8 mouse cellular contexts compared by ENCODE assay signal in genomic region chr7:128531929-128532328, GRCm38 (mm10). TPM values are rescaled to one million over a fixed set of nuclear protein-coding genes. Genes with fewer than 3 reads are reported as not detected.
DNase-seq lines count a peak whose midpoint lies in the region; ATAC-seq lines count a peak whose summit lies in the region.

No protein-coding gene starts in this region.

- H3K27ac ChIP-seq in liver, embryonic 12.5 days, result no peak overlapping the region
- H3K27ac ChIP-seq in embryonic facial prominence, embryonic 10.5 days (replicated peaks), result peak overlapping the region; percentile 76

- peaks cover 95% of the 10 kb centered on the region for H3K4me1 ChIP-seq in liver, embryonic 12.5 days
- H3K4me1 ChIP-seq in embryonic facial prominence, embryonic 10.5 days, result peaks cover 81% of the 10 kb centered on the region

- H3K9me3 ChIP-seq in liver, embryonic 12.5 days (replicated peaks), result no peaks in the 10 kb centered on the region
- H3K9me3 ChIP-seq in embryonic facial prominence, embryonic 10.5 days, result no peaks in the 10 kb centered on the region

- no peak for ATAC-seq in liver, embryonic 12.5 days

- no peak overlapping the region for H3K9ac ChIP-seq in liver, embryonic 12.5 days

- intact Hi-C loops in heart, postnatal 14 days (cut with DNase I), result no loop called here

- no peak overlapping the region for H3K4me2 ChIP-seq in liver, embryonic 12.5 days

- H3K27me3 ChIP-seq in liver, embryonic 12.5 days (replicated peaks), result no peaks in the 10 kb centered on the region
- H3K27me3 ChIP-seq in embryonic facial prominence, embryonic 10.5 days (replicated peaks; ENCODE audit: low read depth, poor library complexity, severe bottlenecking), result no peaks in the 10 kb centered on the region

- peak; percentile 28 for DNase-seq in liver
- peak; percentile 92 for DNase-seq in adrenal gland, adult 2 months
- DNase-seq in embryonic facial prominence, embryonic 10.5 days (ENCODE audit: low spot score), result no peak
- peak; percentile 57 to 75 for DNase-seq in heart, postnatal 14 days
- DNase-seq in lung, postnatal 14 days, result peak; percentile 61
- DNase-seq in c-Kit-positive CD71-positive TER-119-positive erythroid progenitor cells, embryonic 14.5 days (ENCODE audit: low spot score), result no peak
- DNase-seq in spleen, adult 12 weeks (ENCODE audit: low spot score), result no peak

- no peaks in the 10 kb centered on the region for H3K36me3 ChIP-seq in liver, embryonic 12.5 days
- H3K36me3 ChIP-seq in embryonic facial prominence, embryonic 10.5 days (replicated peaks), result no peaks in the 10 kb centered on the region

- H3K4me3 ChIP-seq in liver, embryonic 12.5 days, result no peak overlapping the region
- no peak overlapping the region for H3K4me3 ChIP-seq in embryonic facial prominence, embryonic 10.5 days

- WGBS in liver, embryonic 12.5 days (ENCODE audit: insufficient replicate concordance), result 64% methylated on average over 6 of the region's 6 CpGs
- WGBS in embryonic facial prominence, embryonic 10.5 days, result 78% methylated on average over 6 of the region's 6 CpGs

RNA-seq across cellular contexts. Expression of gene Bag3, which starts 8.5 kb away (rescaled TPM):
- polyA plus RNA-seq in liver, embryonic 12.5 days (2016; fragmentation: Nextera tagmentation; extraction: Ambion mirVana), result 5.5 TPM in 2 replicates
- 100 to 1,000 TPM; 143 to 425 TPM for total RNA-seq in adrenal gland, adult 2 months (2021)
- 196 and 360 TPM in 2 replicates for polyA plus RNA-seq in adrenal gland, adult 2 months (2012; rRNA removed)
- polyA plus RNA-seq in embryonic facial prominence, embryonic 10.5 days (2016; fragmentation: Nextera tagmentation; extraction: Ambion mirVana), result 11.2 and 11.5 TPM in 2 replicates
- 100 to 1,000 TPM; 165 to 182 TPM for total RNA-seq in heart, postnatal 14 days (2021)

Comparison
In these comparisons a context has a peak if more than half of its experiments do, and no peak if none do; other contexts are left out.
1. DNase-seq: peak in liver (single experiment), adrenal gland, adult 2 months (single experiment), heart, postnatal 14 days (2 of 2) and lung, postnatal 14 days (single experiment); none in embryonic facial prominence, embryonic 10.5 days (single experiment), c-Kit-positive CD71-positive TER-119-positive erythroid progenitor cells, embryonic 14.5 days (single experiment) and spleen, adult 12 weeks (single experiment).
2. RNA of gene Bag3, which starts 8.5 kb away (polyA plus RNA-seq): 196 to 360 TPM in adrenal gland, adult 2 months; 11.2 to 11.5 TPM in embryonic facial prominence, embryonic 10.5 days and 5.5 TPM in liver, embryonic 12.5 days; every median in the first group is over 10 times any median in the second.